Mouse (Mus musculus) CD4-positive helper T cell, adult 2 months (primary cell): Measurements from ENCODE around the gene 1700029I15Rik.

Experiments used
- DNase-seq: peaks from one replicate; pipeline ENCODE4 v3.0.0-alpha.2; 2012; ENCODE audit warnings: low read depth, missing footprints, low spot score

Gene 1700029I15Rik

GRCm38 (mm10) chr2:92381901-92382588, at the start of gene 1700029I15Rik:
1700029I15Rik (plus strand) TSS chr2:92382538.
- no peak for DNase-seq

- no peak for DNase-seq
These were observed 39.9 kb upstream of the 1700029I15Rik start for GRCm38 (mm10) chr2:92342418-92342817.

- no peak for DNase-seq
These were observed 35.1 kb upstream of the 1700029I15Rik start for GRCm38 (mm10) chr2:92347191-92347590.

- DNase-seq, result no peak
These were observed 32.5 kb upstream of the 1700029I15Rik start for GRCm38 (mm10) chr2:92349589-92350425.

- no peak for DNase-seq
These were observed 31.7 kb upstream of the 1700029I15Rik start for GRCm38 (mm10) chr2:92350686-92351085.

GRCm38 (mm10) chr2:92353402-92353801, 28.9 kb upstream of the 1700029I15Rik start:
- DNase-seq, result no peak

GRCm38 (mm10) chr2:92354224-92354623, 28.1 kb upstream of the 1700029I15Rik start:
- DNase-seq, result no peak

GRCm38 (mm10) chr2:92359301-92359700, 23.0 kb upstream of the 1700029I15Rik start:
- DNase-seq, result no peak

- DNase-seq, result no peak
These were observed 22.0 kb upstream of the 1700029I15Rik start for GRCm38 (mm10) chr2:92360186-92360823.

- DNase-seq, result no peak
These were observed 21.4 kb upstream of the 1700029I15Rik start for GRCm38 (mm10) chr2:92360893-92361292.

GRCm38 (mm10) chr2:92361795-92362194, 20.5 kb upstream of the 1700029I15Rik start:
- DNase-seq, result no peak

GRCm38 (mm10) chr2:92362571-92363228, 19.6 kb upstream of the 1700029I15Rik start:
- no peak for DNase-seq

GRCm38 (mm10) chr2:92364086-92364485, 18.3 kb upstream of the 1700029I15Rik start:
- no peak for DNase-seq

GRCm38 (mm10) chr2:92365568-92365967, 16.8 kb upstream of the 1700029I15Rik start:
- no peak for DNase-seq

- DNase-seq, result no peak
These were observed 14.8 kb upstream of the 1700029I15Rik start for GRCm38 (mm10) chr2:92367383-92368029.

GRCm38 (mm10) chr2:92370375-92370774, 12.0 kb upstream of the 1700029I15Rik start:
- no peak for DNase-seq

- peak; percentile 53 for DNase-seq
These were observed 11.2 kb upstream of the 1700029I15Rik start for GRCm38 (mm10) chr2:92370821-92371805.

GRCm38 (mm10) chr2:92371971-92372690, 10.2 kb upstream of the 1700029I15Rik start:
- no peak for DNase-seq

- DNase-seq, result no peak
These were observed 9.4 kb upstream of the 1700029I15Rik start for GRCm38 (mm10) chr2:92372767-92373436.
